Mouse (Mus musculus) embryo, embryonic 11.5 days (tissue): ENCODE measurements around the gene Ccdc78.
A peak's percentile ranks its signal among the peaks of the same experiment; 100 is the strongest.

Experiments
- DNase-seq: peaks from one replicate; pipeline ENCODE4 v3.0.0-alpha.2; 2012; ENCODE audit warnings: low read depth, low spot score

Gene Ccdc78

GRCm38 (mm10) chr17:25809606-25810340, 23.4 kb downstream of the Ccdc78 start:
- no peak for DNase-seq

DNA sequence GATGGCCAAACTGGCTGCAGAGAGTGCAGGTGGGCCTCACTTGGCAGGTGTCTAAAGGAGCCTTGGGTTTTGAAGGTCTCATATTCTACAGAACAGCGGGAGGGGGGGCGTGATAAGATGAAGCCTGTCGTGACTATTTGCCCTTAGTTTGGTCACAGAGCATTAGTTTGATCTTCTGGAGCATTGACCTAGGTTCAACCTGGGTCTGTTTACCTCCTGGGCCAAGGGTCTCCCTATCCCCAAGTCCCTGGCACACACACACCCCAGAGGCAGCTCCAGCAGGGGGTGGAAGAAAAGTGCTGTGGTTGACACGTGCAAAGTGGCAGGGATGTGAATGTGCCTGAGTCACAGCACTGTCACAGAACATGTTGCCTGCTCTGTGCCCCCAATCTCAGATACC, 24.5 kb downstream of the Ccdc78 start:
- DNase-seq, result no peak

DNA sequence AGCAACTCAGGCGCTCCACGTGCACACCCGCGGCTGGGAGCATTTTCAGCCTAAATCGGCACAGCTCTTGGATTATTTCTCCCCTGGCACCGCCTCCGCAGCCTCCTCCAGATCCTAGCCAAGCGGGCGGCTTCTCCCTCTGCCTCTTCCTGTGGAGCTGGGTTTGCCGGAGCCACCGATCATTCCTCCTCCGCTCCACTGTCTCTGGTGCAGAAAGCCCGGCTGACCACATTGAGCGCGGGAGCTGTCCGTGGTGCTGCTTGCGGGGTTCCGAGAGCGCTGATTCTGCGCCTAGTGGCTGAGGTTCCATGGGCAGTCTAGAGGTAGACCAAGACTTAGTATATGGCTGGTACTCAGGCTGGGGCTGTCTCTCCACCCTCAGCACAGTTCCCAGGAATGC, 27.1 kb downstream of the Ccdc78 start:
- DNase-seq, result no peak

GRCm38 (mm10) chr17:25817662-25818061, 31.3 kb downstream of the Ccdc78 start:
- DNase-seq, result no peak

GRCm38 (mm10) chr17:25818851-25819780, 32.7 kb downstream of the Ccdc78 start:
- no peak for DNase-seq

GRCm38 (mm10) chr17:25823452-25823851, 37.1 kb downstream of the Ccdc78 start, which contains the start of gene Wdr24:
Gene Wdr24, plus strand, starts transcription at chr17:25823627.
- peak; percentile 75 for DNase-seq

GRCm38 (mm10) chr17:25824362-25825142, 38.2 kb downstream of the Ccdc78 start:
- no peak for DNase-seq

- DNase-seq, result no peak
These were observed 38.9 kb downstream of the Ccdc78 start for GRCm38 (mm10) chr17:25825311-25825710.

DNA sequence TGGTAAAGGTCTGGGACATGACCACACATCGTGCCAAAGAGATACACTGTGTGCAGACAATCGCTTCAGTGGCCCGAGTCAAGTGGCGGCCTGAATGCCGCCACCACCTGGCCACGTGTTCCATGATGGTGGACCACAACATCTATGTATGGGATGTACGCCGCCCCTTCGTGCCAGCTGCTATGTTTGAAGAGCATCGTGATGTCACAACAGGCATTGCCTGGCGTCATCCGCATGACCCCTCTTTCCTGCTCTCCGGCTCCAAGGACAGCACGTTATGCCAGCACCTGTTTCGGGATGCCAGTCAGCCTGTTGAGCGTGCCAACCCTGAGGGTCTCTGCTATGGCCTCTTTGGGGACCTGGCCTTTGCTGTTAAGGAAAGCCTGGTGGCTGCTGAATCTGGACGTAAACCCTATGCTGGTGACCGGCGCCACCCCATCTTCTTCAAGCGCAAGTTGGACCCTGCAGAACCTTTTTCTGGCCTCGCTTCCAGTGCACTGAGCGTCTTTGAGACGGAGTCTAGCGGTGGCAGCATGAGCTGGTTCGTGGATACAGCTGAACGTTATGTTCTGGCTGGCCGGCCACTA, 39.7 kb downstream of the Ccdc78 start:
- DNase-seq, result no peak

GRCm38 (mm10) chr17:25827011-25827410, 40.6 kb downstream of the Ccdc78 start:
- no peak for DNase-seq

DNA sequence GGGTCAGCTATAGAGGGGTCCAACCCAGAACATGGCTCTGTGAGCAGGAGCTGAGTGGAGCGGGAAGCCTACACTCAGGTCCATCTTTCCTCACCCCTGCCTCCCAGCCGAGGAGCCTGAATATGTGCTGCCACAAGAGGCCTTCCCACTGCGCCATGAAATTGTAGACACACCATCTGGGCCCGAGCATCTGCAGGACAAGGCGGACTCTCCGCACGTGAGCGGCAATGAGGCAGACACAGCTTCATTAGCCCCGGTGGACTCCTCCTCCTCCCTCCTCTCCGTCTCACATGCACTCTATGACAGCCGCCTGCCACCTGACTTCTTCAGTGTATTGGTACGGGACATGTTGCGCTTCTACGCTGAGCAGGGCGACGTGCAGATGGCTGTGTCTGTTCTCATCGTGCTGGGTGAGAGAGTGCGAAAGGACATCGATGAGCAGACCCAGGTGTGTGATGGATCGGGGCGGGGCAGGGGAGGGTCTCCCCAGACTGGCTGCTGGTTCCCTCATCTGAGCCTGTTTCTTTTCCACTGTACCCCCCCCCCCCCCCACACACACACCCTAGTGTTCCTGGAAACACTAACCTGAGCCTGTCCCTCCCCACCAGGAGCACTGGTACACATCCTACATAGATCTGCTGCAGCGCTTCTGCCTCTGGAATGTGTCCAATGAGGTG, 41.3 kb downstream of the Ccdc78 start:
- no peak for DNase-seq

- DNase-seq, result no peak
These were observed 41.8 kb downstream of the Ccdc78 start for GRCm38 (mm10) chr17:25828223-25828594.

DNA sequence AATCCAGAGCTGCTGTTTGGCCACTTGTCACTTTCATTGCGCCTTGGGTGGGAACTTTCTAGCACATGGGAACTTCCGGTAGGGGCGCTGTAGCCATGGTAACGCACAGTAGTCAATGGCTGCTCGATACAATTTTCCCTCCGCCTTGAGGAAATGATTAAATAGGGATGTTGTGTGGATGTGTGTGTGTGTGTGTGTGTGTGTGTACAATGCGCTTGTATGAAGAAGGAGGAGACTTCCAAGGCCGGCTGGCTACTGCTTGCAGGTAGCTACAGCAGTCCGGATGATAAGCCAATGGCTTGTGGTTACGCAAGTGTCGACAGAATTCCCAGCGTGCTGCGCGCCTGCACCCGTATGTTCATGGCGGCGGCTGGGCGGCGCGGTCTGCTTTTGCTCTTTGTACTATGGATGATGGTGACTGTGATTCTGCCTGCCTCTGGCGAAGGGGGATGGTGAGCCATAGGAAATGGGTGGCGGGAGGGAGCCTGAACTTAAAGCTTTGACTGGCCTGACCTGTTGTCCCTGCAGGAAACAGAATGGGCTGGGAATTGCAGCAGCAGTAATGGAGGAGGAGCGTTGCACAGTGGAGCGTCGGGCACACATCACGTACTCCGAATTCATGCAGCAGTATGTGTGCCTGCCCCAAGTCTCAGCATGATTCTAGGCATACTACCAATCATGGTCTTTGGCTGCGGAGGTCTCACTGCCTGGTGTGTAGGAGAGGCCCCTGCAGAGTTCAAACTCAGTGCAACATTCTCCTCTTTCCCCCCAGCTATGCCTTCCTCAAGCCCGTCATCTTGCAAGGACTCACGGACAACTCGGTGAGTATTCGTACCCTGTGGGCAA, 42.6 kb downstream of the Ccdc78 start, which contains the start of gene Jmjd8:
Gene Jmjd8 (plus strand): TSS at position 156 of the 846 bp plus-strand sequence.
- DNase-seq, result peak; percentile 67

DNA sequence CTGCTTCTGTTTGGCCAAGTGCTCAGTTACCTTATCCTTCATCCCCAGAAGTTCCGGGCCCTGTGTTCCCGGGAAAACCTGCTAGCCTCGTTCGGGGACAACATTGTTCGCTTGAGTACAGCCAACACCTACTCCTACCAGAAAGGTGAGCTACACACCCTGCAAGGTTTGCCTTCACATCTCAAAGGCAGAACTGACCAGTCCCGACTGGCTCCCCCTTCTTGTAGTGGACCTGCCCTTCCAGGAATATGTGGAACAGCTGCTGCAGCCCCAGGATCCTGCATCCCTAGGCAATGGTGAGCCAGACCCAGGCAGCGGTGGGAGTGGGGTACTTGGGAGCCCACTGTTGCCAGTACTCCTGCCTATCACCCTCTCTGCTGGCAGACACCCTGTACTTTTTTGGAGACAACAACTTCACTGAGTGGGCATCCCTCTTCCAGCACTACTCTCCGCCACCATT, 43.2 kb downstream of the Ccdc78 start:
- DNase-seq, result no peak

DNA sequence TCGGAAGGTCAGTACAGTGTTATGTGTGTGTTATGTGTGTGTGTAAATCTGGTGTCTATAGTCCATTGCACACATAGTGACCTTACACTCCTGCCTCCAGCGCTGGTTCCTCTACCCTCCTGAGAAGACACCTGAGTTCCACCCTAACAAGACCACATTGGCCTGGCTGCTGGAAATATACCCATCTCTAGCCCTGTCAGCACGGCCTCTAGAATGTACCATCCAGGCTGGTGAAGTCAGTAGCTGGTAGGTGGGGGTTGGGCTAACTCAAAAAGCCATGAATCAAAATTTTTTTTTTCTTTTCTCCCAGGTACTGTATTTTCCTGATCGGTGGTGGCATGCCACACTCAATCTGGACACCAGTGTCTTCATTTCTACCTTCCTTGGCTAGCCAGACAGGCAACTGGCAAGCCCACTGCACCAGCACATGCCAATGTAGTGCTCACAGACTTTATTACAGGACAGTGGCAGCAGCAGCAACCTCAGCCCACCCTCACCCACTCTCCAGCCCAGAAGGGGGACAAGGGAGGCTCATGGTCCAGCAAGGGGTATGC, 43.9 kb downstream of the Ccdc78 start:
- no peak for DNase-seq

DNA sequence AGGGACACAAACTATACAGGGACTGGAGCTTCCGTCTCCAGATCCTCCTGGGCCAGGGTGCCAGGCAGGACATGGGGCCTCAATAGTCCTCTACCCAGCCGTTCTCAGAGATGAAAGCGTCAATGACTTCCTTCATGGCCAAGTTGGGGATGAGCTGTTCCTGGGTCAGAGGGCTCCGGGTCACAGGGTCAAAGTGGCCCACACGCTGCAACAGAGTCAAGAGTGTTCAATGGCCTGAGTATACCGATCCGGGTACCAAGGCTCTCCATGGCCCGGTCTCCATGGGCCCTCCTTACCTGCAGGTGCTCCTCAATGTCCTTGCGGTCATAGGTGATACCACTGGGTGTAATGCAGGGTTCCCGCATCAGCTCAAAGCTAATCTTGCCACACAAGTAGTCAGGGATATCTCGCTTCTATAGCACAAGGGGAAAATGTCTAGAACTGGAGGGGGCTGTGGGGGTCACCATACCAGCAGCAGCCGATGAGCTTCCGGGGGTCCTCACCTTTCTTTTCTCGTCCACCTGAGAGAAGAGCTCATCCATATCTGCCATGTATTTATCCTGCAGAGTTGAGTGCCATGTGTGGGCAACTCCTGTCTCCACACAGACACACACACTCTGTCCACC, 44.5 kb downstream of the Ccdc78 start:
- no peak for DNase-seq

DNA sequence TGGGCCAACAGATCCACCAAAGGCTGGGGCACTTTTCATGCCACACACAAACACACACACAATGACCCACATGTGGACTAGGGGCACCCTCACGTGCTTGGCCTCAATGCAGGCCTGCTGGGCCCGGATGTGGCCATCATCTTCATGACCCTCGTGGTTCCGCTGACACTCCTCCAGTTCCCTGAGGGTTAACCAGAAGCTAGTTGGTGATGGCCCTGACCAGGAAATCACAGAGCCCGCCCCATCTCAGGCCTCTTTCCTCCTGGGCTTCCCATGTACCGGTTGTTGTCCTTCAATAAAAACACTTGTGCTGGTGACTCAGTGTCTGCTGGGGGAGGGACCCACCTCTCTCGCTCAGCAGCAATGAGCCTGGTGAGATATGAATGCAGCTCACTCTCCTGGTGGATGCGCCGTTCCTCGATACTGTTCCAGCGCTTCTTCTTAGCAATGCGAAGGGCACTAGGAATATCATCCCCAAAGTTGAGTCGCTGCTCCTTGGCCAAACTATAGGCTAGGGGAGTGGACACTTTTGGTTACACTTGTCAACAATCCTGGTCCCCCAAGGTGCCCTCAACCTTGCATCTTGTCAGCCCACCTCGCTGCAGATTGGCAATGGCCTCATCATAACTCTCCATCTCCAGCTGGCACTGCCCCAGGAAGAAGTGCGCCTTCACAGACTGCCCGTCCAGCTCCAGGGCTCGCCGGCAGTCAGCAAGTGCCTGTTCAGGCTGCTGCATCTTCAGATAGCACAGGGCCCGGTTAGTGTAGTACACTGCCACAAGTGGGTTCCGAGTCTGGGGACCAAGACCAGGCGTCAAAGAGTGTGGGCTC, 45.3 kb downstream of the Ccdc78 start:
- DNase-seq, result no peak
